Mouse (Mus musculus) cerebellum, adult 18-20 months (tissue): ENCODE measurements around the gene Hoxd1.

Experiments used
- DNase-seq, 2 experiments: peaks; one replicate each; pipeline ENCODE4 v3.0.0; 2021

Gene Hoxd1

DNA sequence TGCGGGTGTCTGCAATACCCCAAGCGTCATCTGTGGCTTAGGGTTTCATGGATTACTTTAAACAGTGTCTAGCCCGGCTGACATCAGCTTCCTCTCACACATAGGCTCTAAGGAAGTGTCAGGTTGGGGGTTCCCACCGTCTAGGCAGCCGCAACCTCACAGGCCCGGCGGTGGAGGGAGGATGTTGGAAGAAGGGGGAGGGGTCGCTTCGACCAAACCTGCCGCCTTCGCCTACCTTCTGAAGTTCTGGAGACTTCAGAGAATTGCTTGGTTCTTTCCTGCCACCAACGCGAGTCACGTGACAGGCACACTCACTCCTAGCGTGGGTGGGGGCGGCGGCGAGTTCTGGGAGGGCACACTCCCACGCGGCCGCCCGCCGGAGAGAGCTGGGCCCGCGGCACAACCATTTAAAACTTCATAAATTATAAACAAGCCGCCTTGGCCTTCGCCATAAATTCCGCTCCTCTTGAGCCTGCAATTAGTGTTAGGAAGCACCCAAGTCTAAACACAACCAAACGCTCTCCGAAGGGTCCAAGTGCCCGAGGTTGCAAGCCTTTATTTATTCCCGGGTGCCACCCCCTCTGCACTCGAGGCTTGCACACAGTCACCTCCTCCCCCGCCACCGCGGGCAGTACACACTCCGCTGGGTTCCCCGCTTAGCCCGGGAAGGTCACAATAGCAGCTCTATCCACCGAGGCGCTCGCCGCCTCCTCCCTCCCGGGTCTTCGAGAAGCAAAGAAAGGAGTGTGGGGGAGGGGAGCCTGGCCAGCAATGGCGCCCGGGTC is 13.3 kb upstream of the Hoxd1 start:
- no peak for DNase-seq

DNA sequence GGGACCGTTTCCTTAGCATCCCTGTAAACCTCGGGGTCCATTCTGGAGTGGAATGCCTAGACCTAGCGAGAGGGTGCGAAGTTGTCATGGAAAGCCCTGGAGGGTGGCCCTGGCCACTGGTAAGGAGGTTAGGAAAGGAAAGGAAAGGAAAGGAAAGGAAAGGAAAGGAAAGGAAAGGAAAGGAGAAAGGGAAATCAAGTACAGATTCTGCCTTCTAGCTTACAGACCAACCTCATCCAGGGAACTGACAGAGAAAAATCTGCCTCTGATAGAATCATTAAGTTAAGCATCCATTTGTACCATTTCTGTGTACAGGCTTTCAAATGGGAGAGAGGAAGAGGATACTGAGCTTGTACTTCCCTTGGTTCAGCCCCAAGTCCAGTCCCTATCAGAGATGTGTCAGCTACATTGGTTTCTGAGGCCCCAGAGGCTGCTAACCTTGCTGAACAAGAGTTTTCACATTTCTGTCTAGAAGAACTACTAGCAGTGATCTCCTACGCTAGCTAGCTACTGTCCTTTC is 12.0 kb upstream of the Hoxd1 start:
- no peak for DNase-seq

DNA sequence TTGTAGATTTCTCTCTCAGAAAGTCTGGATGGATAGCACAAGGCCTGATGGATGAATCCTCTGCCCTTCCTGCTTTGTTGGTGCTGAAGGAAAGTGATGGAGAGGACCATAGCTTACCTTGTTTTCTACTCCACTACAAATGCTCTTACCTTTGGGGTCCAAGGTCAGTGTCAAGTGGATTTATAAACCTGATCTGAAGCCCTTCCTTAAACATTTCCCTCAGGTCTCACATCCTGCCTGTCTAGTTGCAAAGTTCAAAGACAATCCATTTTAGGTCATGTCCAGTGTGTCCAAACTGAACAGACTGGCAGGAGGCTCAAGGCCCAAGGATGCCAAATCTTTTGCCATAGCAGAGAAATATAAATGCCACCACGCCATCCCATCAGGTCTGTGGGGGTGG is 10.9 kb upstream of the Hoxd1 start:
- DNase-seq, result no peak

DNA sequence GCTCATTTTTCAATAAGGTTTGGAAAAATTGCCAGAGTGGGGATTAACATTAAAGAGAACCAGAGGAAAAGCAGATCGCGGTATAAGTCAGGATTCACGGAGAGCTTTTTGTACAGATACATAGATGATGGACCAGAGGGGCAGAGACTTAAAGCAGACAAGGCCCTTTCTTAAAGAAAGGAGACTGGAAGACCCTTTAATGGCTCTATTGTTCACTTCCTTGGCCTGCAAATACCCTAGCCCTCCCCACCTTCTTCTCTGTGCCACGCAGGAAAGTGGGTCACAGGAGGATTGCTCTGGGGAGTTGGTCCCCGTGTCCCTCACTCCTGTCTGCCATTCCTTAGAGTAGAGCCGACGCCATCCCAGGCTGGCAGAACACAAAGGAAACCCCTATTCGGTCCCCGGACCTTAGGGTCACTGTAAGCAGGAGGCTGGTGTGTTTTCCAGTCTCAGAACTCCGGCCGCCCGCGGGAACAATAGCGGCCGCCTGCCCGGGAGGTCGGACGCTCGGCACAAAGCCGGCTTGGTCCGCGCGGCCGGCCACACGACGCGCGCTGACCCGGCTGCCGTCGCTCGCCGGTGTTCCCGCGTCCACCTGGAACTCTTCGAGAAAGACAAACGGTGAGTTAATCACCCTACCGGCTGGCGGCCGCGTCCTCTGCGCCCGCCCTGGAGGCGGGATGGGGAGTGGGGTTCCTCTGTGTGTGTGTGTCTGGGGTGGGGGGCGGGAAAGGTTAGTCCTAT is 10.2 kb upstream of the Hoxd1 start:
- no peak for DNase-seq

DNA sequence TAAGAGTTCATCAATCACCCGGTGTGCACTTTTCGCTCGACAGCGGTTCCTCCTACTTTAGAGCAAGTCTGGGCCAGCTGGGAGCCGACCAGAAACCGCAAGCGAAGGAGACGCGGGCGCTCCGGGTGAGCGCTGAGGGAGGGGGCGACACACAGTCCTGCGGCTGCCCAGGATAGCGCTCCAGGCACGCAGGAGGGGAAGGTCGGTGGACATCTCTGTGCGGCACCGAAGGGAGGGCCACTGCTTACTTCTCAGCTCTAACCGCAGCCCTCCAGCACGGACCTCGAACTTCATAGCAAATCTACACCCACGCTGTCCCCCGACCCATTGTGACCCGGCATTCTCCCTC is 9.6 kb upstream of the Hoxd1 start:
- DNase-seq, result no peak

DNA sequence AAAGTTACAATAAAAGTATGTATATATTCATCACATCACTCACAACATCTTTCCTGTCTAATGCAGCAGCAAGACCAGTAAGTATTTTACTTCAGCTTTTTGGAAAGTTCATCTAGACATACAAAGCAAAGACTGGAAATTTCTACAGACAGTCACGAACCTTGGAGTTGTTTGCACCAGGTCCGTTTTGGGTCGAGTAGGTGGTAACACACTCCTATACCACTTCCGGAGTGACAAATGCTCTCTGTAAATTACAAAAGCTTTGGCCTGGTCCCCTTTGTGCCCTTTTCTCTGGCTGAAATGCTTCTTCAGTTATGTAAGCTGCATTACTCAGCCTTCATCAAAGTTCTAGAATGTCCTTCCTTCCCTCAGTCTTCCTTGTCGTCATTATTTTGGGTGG is 9.1 kb upstream of the Hoxd1 start:
- no peak for DNase-seq

DNA sequence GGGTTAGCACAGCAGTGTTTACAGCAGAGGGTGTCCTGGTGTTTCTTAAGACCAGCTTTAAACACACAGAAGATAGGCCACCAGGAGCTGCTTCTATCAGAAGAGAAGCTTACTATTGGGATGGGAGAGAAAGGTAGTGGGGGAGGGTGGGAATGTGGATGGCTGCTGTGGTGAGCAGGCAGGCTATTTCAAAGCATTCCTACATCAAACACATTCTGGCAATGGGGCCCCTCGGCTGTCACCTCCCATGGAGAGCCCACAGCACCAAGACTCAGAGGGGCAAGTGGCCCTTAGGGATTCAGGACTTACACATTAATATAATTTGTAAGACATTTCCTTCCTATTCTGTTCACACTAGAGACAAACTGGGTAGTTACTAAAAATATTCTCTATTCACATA is 2.6 kb upstream of the Hoxd1 start:
- no peak for DNase-seq

DNA sequence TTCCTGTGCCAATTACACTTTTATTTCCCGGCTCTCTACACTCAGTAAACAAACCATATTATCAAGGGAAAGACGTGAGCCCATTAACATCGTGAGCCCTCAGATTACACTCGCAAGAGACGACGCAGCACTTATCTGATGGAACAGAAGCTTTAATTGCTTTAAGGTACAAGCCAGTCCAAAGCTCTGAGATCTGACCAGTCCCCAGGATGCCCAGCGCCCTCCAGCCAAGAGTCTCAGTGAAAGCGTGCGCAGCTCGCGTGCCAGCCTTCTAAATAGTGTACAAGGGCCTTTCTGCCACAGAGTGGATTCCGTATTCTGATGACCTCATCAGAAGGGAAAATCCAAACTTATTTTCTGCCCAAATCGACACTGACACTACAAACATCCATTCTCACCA is 839 bp upstream of the Hoxd1 start:
- no peak for DNase-seq

DNA sequence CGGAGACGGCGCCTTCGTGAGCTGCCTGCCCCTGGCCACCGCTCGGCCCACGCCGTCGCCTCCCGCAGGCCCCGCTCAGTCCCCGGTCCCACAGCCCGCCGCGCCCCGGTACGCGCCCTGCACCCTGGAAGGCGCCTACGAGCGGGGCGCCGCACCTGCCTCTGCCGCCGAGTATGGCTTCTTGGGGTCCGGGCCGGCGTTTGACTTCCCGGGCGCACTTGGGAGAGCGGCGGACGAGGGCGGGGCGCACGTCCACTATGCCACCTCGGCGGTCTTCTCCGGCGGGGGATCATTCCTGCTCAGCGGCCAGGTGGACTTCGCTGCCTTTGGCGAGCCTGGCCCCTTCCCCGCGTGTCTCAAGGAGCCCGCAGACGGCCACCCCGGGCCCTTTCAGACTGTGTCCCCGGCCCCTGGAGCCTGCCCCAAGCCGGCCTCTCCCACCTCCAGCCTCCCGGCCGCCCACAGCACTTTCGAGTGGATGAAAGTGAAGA is 510 bp downstream of the Hoxd1 start:
- no peak for DNase-seq

DNA sequence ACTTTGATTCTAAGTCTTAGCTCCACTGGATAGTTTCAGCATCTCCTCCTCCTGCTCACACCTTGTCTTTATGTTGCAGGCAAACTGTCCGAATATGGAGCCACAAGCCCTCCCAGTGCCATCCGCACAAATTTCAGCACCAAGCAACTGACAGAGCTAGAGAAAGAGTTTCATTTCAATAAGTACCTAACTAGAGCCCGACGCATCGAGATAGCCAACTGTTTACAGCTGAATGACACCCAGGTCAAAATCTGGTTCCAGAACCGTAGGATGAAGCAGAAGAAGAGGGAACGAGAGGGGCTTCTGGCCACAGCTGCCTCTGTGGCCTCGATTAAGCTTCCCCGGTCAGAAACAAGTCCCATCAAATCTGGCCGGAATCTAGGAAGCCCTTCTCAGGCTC is 1.2 kb downstream of the Hoxd1 start:
- DNase-seq, result no peak

DNA sequence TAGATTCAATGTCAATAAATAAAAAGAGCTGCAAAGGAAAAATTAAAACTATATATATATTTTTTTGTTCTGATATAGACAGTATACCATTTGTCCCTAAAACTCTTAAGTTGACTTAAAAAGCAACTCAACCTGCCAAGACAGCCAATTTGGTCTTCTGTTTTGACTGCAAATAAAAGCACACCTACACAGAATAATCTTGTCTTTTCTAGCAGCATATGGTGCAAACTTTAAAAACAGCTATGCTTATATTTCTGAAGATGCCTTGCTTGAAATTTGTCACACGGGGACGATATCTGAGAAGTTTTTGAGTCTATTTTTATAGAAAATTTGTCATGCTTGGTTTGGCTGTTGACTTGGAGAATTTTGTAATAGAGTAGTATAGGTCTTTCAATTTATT is 11.6 kb downstream of the Hoxd1 start:
- DNase-seq, result no peak

DNA sequence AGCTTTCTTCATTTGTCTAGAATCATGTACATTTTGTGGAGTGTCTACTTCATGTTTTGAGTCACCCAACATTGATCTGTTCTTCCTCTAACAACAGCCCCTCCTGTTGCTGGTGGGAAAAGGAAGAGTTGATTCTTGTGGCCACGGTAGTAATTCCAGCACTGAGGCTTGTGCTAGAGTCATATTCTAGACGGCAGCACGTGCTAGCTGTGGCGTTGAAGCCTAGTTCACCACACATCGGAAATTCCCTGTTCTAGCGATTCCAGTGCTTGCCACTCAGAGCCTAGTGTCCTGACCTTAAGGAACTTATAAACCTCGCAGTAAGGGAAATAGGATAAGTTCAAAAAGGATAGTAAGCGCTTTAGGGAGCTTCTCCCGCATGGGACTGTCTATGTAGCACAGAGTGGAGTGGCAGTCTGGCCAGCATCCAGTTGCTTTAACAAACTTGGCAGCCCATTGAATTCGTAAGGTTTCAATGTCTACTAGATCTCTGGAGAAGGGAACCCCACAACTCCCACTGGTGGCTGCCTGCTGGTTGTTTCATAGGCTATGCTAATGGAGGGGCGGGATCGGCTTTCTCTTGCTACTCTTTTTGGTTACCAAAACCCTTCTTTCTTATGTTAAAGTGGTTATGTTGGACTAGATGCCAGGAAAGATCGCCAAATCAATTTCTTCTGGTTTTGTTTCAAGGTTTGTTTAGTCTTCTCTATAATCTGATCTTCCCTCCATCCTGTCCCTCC is 14.9 kb downstream of the Hoxd1 start:
- no peak for DNase-seq

DNA sequence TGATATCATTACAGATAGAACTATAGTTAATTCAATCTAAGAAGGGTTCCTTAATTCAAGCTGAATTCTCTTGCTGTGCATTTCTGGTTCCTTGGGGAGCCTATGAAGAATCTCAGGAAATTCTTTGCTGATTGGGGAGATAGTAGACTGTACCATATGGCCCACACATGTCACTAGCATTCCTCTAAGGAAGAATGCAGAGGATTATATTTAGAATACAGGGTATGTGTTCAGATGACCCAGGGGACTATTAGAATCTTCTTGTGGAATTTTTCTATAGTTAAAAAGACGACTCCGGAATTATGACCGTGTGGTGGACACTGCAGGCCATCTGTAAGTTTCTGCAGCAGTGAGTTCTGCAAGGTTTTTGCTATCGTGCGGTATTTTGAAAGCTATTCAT is 18.6 kb downstream of the Hoxd1 start:
- DNase-seq, result no peak

DNA sequence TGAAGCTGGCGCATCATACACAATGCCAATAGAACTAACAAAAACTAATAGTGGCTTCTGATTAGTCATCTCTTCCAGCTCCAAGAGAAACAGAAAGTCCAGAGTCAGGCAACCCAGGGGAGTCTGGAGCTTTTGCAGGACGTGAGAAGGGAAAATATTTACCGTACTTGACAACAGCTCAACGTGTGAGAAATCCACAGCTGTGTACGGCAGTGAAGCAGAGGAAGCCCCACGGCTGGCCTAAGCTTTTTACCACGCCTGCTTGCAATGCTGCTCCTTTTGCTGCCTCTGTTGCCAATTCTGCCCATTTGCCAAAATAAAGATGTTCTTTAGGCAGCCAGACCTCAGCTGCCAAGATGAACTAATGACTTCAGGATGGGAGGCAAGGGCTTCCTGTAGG is 32.8 kb downstream of the Hoxd1 start:
- no peak for DNase-seq

DNA sequence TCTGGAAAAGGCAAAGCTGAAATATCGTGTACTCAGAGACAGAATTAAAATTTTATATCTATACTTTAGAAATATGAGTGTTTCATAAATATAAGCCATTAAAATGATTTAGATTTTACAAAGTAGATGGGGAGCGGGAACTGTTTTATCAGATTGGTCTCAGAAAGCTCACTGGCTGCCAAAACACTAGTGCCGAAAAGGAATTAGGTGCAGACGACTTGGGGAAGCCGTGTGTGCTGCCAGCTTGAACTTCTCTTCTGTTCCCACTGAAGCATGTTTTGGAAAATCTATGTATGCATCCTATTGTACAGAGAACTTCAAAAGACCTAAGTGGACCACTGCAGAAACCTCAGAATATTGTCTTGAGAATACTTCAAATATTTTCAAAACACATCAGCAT is 45.7 kb downstream of the Hoxd1 start:
- no peak for DNase-seq
